Mouse (Mus musculus): ENCODE measurements at regions not wholly inside any gene's neighbourhood (a gene's known extent, or its start where the extent isn't known, plus 50 kb on each side); places are given as distances from the start of the nearest gene placed in this dataset.

- Histone ChIP-seq H3K9me3 (ENCODE audit: control insufficient read depth, low read depth, low read length) (no peaks in the 10 kb centered on the region), H3K36me3 (ENCODE audit: control insufficient read depth, insufficient read depth, low read length) (no peaks in the 10 kb centered on the region), H3K4me1 (ENCODE audit: control insufficient read depth, insufficient read depth, low read length) (no peaks in the 10 kb centered on the region), H3K9ac (replicated peaks; ENCODE audit: low read depth, low read length) (no peak overlapping the region), H3K4me3 (ENCODE audit: low read depth, low read length) (no peak overlapping the region), H3K4me2 (replicated peaks; ENCODE audit: low read depth, low read length) (no peak overlapping the region), H3K27ac (ENCODE audit: low read length) (no peak overlapping the region), H3K27me3 (ENCODE audit: control insufficient read depth, insufficient read depth, low read length) (no peaks in the 10 kb centered on the region)
- WGBS, result 75% methylated on average over 4 of the region's 4 CpGs
- no peak for ATAC-seq (ENCODE audit: insufficient number of reproducible peaks, insufficient read depth, low FRiP score, low read depth)
Observed at GRCm38 (mm10) chr8:60810955-60811354, 79.3 kb upstream of the Hpf1 start.

- Histone ChIP-seq H3K4me1 (ENCODE audit: control insufficient read depth, insufficient read depth, low read length) (no peaks in the 10 kb centered on the region), H3K27ac (ENCODE audit: low read length) (no peak overlapping the region), H3K36me3 (ENCODE audit: control insufficient read depth, insufficient read depth, low read length) (no peaks in the 10 kb centered on the region), H3K4me3 (ENCODE audit: low read depth, low read length) (no peak overlapping the region), H3K9ac (replicated peaks; ENCODE audit: low read depth, low read length) (no peak overlapping the region), H3K9me3 (ENCODE audit: control insufficient read depth, low read depth, low read length) (no peaks in the 10 kb centered on the region), H3K27me3 (ENCODE audit: control insufficient read depth, insufficient read depth, low read length) (no peaks in the 10 kb centered on the region), H3K4me2 (replicated peaks; ENCODE audit: low read depth, low read length) (no peak overlapping the region)
- no peak for ATAC-seq (ENCODE audit: insufficient number of reproducible peaks, insufficient read depth, low FRiP score, low read depth)
- WGBS, result 69% methylated on average over 11 of the region's 11 CpGs
Observed at GRCm38 (mm10) chr8:60825676-60826442, 64.4 kb upstream of the Hpf1 start.

GRCm38 (mm10) chr8:60827241-60827640, 63.0 kb upstream of the Hpf1 start:
- H3K4me1 ChIP-seq (ENCODE audit: control insufficient read depth, insufficient read depth, low read length), result no peaks in the 10 kb centered on the region
- H3K4me3 ChIP-seq (ENCODE audit: low read depth, low read length), result no peak overlapping the region
- H3K27me3 ChIP-seq (ENCODE audit: control insufficient read depth, insufficient read depth, low read length), result no peaks in the 10 kb centered on the region
- WGBS, result 92% methylated on average over 8 of the region's 8 CpGs
- no peak overlapping the region for H3K9ac ChIP-seq (replicated peaks; ENCODE audit: low read depth, low read length)
- no peaks in the 10 kb centered on the region for H3K9me3 ChIP-seq (ENCODE audit: control insufficient read depth, low read depth, low read length)
- no peak overlapping the region for H3K27ac ChIP-seq (ENCODE audit: low read length)
- ATAC-seq (ENCODE audit: insufficient number of reproducible peaks, insufficient read depth, low FRiP score, low read depth), result no peak
- H3K4me2 ChIP-seq (replicated peaks; ENCODE audit: low read depth, low read length), result no peak overlapping the region
- no peaks in the 10 kb centered on the region for H3K36me3 ChIP-seq (ENCODE audit: control insufficient read depth, insufficient read depth, low read length)

- 88% methylated on average over 4 of the region's 4 CpGs for WGBS
- no peaks in the 10 kb centered on the region for H3K27me3 ChIP-seq (ENCODE audit: control insufficient read depth, insufficient read depth, low read length)
- H3K4me2 ChIP-seq (replicated peaks; ENCODE audit: low read depth, low read length), result no peak overlapping the region
- no peak overlapping the region for H3K4me3 ChIP-seq (ENCODE audit: low read depth, low read length)
- no peak overlapping the region for H3K27ac ChIP-seq (ENCODE audit: low read length)
- no peaks in the 10 kb centered on the region for H3K9me3 ChIP-seq (ENCODE audit: control insufficient read depth, low read depth, low read length)
- no peaks in the 10 kb centered on the region for H3K36me3 ChIP-seq (ENCODE audit: control insufficient read depth, insufficient read depth, low read length)
- no peak overlapping the region for H3K9ac ChIP-seq (replicated peaks; ENCODE audit: low read depth, low read length)
- H3K4me1 ChIP-seq (ENCODE audit: control insufficient read depth, insufficient read depth, low read length), result no peaks in the 10 kb centered on the region
- ATAC-seq (ENCODE audit: insufficient number of reproducible peaks, insufficient read depth, low FRiP score, low read depth), result no peak
Observed at GRCm38 (mm10) chr8:60829093-60829492, 61.1 kb upstream of the Hpf1 start.

GRCm38 (mm10) chr8:60830556-60830955, 59.7 kb upstream of the Hpf1 start:
- Histone ChIP-seq H3K9ac (replicated peaks; ENCODE audit: low read depth, low read length) (no peak overlapping the region), H3K9me3 (ENCODE audit: control insufficient read depth, low read depth, low read length) (no peaks in the 10 kb centered on the region), H3K4me1 (ENCODE audit: control insufficient read depth, insufficient read depth, low read length) (no peaks in the 10 kb centered on the region), H3K27ac (ENCODE audit: low read length) (no peak overlapping the region), H3K4me2 (replicated peaks; ENCODE audit: low read depth, low read length) (no peak overlapping the region), H3K36me3 (ENCODE audit: control insufficient read depth, insufficient read depth, low read length) (no peaks in the 10 kb centered on the region), H3K27me3 (ENCODE audit: control insufficient read depth, insufficient read depth, low read length) (no peaks in the 10 kb centered on the region), H3K4me3 (ENCODE audit: low read depth, low read length) (no peak overlapping the region)
- WGBS, result 95% methylated on average over 1 of the region's 1 CpGs
- ATAC-seq (ENCODE audit: insufficient number of reproducible peaks, insufficient read depth, low FRiP score, low read depth), result peak; percentile 18; the same call in 1 of the 2 replicates

GRCm38 (mm10) chr8:60838526-60838925, 51.7 kb upstream of the Hpf1 start:
- 9% methylated on average over 3 of the region's 3 CpGs for WGBS
- H3K9ac ChIP-seq (replicated peaks; ENCODE audit: low read depth, low read length), result no peak overlapping the region
- no peaks in the 10 kb centered on the region for H3K36me3 ChIP-seq (ENCODE audit: control insufficient read depth, insufficient read depth, low read length)
- H3K27ac ChIP-seq (ENCODE audit: low read length), result no peak overlapping the region
- no peak overlapping the region for H3K4me2 ChIP-seq (replicated peaks; ENCODE audit: low read depth, low read length)
- no peaks in the 10 kb centered on the region for H3K27me3 ChIP-seq (ENCODE audit: control insufficient read depth, insufficient read depth, low read length)
- no peaks in the 10 kb centered on the region for H3K9me3 ChIP-seq (ENCODE audit: control insufficient read depth, low read depth, low read length)
- no peaks in the 10 kb centered on the region for H3K4me1 ChIP-seq (ENCODE audit: control insufficient read depth, insufficient read depth, low read length)
- no peak for ATAC-seq (ENCODE audit: insufficient number of reproducible peaks, insufficient read depth, low FRiP score, low read depth)
- no peak overlapping the region for H3K4me3 ChIP-seq (ENCODE audit: low read depth, low read length)

All from stomach, embryonic 14.5 days (tissue).